Mouse (Mus musculus) skeletal muscle tissue, adult 2 months (tissue): ENCODE measurements at regions not wholly inside any gene's neighbourhood (a gene's known extent, or its start where the extent isn't known, plus 50 kb on each side); places are given as distances from the start of the nearest gene placed in this dataset.
A peak's percentile ranks its signal among the peaks of the same experiment; 100 is the strongest.
"Not testable (repeated sequence)": the region's sequence is repeated elsewhere in the genome, so short reads cannot be mapped to it uniquely, and the experiment has no call there.

Experiments used
- DNase-seq: peaks from one replicate; pipeline ENCODE4 v3.0.0-alpha.2; 2012; ENCODE audit warnings: low read depth, low spot score

GRCm38 (mm10) chr1:107677404-107677803, 87.6 kb downstream of the Serpinb8 start:
- DNase-seq: no peak

- no peak for DNase-seq
Observed at GRCm38 (mm10) chr1:107696858-107697257, 107.1 kb downstream of the Serpinb8 start.

GRCm38 (mm10) chr1:107706108-107706548, 116.3 kb downstream of the Serpinb8 start:
- no peak for DNase-seq

GRCm38 (mm10) chr1:107708601-107709000, 118.8 kb downstream of the Serpinb8 start:
- no peak for DNase-seq

GRCm38 (mm10) chr1:107714869-107715268, 125.1 kb downstream of the Serpinb8 start:
- no peak for DNase-seq

GRCm38 (mm10) chr1:107719304-107719703, 129.5 kb downstream of the Serpinb8 start:
- DNase-seq: no peak

- DNase-seq: no peak
Observed at GRCm38 (mm10) chr1:107728113-107728839, 138.5 kb downstream of the Serpinb8 start.

GRCm38 (mm10) chr1:107765307-107765706, 175.5 kb downstream of the Serpinb8 start:
- DNase-seq: no peak

GRCm38 (mm10) chr1:107767198-107767947, 177.6 kb downstream of the Serpinb8 start:
- peak; percentile 2 for DNase-seq

GRCm38 (mm10) chr1:107772967-107773366, 183.2 kb downstream of the Serpinb8 start:
- DNase-seq: no peak

- DNase-seq: no peak
Observed at GRCm38 (mm10) chr1:107783079-107783478, 193.3 kb downstream of the Serpinb8 start.

- no peak for DNase-seq
Observed at GRCm38 (mm10) chr1:107805823-107806222, 216.0 kb downstream of the Serpinb8 start.

GRCm38 (mm10) chr1:107807367-107807766, 217.6 kb downstream of the Serpinb8 start:
- DNase-seq: not testable (repeated sequence)

- DNase-seq: no peak
Observed at GRCm38 (mm10) chr1:107811136-107811535, 221.3 kb downstream of the Serpinb8 start.

- no peak for DNase-seq
Observed at GRCm38 (mm10) chr1:107811859-107812258, 222.1 kb downstream of the Serpinb8 start.

- no peak for DNase-seq
Observed at GRCm38 (mm10) chr1:107837877-107838276, 248.1 kb downstream of the Serpinb8 start.

GRCm38 (mm10) chr1:107852386-107852785, 262.6 kb downstream of the Serpinb8 start:
- DNase-seq: no peak

GRCm38 (mm10) chr1:107853001-107853400, 263.2 kb downstream of the Serpinb8 start:
- DNase-seq: no peak

GRCm38 (mm10) chr1:107897743-107898437, 308.1 kb downstream of the Serpinb8 start:
- no peak for DNase-seq

- DNase-seq: no peak
Observed at GRCm38 (mm10) chr1:107899261-107899660, 309.5 kb downstream of the Serpinb8 start.

GRCm38 (mm10) chr1:107900449-107900848, 310.6 kb downstream of the Serpinb8 start:
- no peak for DNase-seq

GRCm38 (mm10) chr1:107900913-107901312, 311.1 kb downstream of the Serpinb8 start:
- DNase-seq: no peak
